Mouse (Mus musculus) inflammation-experienced regulatory T-cells, adult 16 weeks (primary cell): ENCODE data around the gene Unc50. TPM values are rescaled to one million over a fixed set of nuclear protein-coding genes. Genes with fewer than 3 reads are reported as not detected.

Experiments used
- polyA plus RNA-seq: library from polyadenylated mRNA; unstranded; fragments of 100-300 nt; shearing (Covaris generic); gene quantifications from one replicate; pipeline ENCODE4 v1.2.1, GENCODE M21; 2017

Unc50 gene
- polyA plus RNA-seq, result 110 TPM

GRCm38 (mm10) chr1:37429366-37430296 lies at the start of gene Unc50, which contains the start of gene Coa5:
Gene Unc50 (plus strand): TSS chr1:37430139.
Gene Coa5 (minus strand): TSS chr1:37430103.

Other genes with a start within 250 kb of the Unc50 start
- not detected for gene Cnga3, start 215.7 kb upstream of the Unc50 start, polyA plus RNA-seq
- 27.7 TPM for gene Inpp4a, start 130.3 kb upstream of the Unc50 start, polyA plus RNA-seq
- 90.4 TPM for gene Coa5, start within 50 bp of the Unc50 start, polyA plus RNA-seq
- 17.7 TPM for gene Mgat4a, start 110.9 kb downstream of the Unc50 start, polyA plus RNA-seq